Mouse (Mus musculus) natural killer cell, adult 2 months (primary cell): ENCODE data around the gene Fbxl4.

ENCODE experiments used
- DNase-seq, 2 experiments: peaks; one replicate each; pipeline ENCODE4 v3.0.0; 2022; ENCODE audit warnings: low spot score in 2 of 2

Fbxl4 gene

GRCm38 (mm10) chr4:22476967-22477710 is 119.8 kb downstream of the Fbxl4 start:
- no peak for DNase-seq

- DNase-seq: no peak
Observed at GRCm38 (mm10) chr4:22477711-22478230, 120.4 kb downstream of the Fbxl4 start.

GRCm38 (mm10) chr4:22478488-22479367 is 121.4 kb downstream of the Fbxl4 start:
- no peak for DNase-seq

GRCm38 (mm10) chr4:22479368-22480090 is 122.2 kb downstream of the Fbxl4 start:
- DNase-seq: no peak

- DNase-seq: no peak
Observed at GRCm38 (mm10) chr4:22480091-22480857, 122.9 kb downstream of the Fbxl4 start.

- no peak for DNase-seq
Observed at GRCm38 (mm10) chr4:22480858-22481205, 123.5 kb downstream of the Fbxl4 start.

GRCm38 (mm10) chr4:22482118-22482517 is 124.8 kb downstream of the Fbxl4 start:
- no peak for DNase-seq

- DNase-seq: no peak
Observed at GRCm38 (mm10) chr4:22482756-22483280, 125.5 kb downstream of the Fbxl4 start.

- no peak for DNase-seq
Observed at GRCm38 (mm10) chr4:22483548-22483947, 126.2 kb downstream of the Fbxl4 start.
